Mouse (Mus musculus) frontal cortex, postnatal 36 days (tissue): ENCODE measurements at regions not wholly inside any gene's neighbourhood (a gene's known extent, or its start where the extent isn't known, plus 50 kb on each side); places are given as distances from the start of the nearest gene placed in this dataset.
"Not testable (repeated sequence)": the region's sequence is repeated elsewhere in the genome, so short reads cannot be mapped to it uniquely, and the experiment has no call there.

Source experiments
- DNase-seq, 2 experiments: peaks; one replicate each; pipeline ENCODE4 v3.0.0; 2022; ENCODE audit warnings: low spot score in 2 of 2

DNA sequence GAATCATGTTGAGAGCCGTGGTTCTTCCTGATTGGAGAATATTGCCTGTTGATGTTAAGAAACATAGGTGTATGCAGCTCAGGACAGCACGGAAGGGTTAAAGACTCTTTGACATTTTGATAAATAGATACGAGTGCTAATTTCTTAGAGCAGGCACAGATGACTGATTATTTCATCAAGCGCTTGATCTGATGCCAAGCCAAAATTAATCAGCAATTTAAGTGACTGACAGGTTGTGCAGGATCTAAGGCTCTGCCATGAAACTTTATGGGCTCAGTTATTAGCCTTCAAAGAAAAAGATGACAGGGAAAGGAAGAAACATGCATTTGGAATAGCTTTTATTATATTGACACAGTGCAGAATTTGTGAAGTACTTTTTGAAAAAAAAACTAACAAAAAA is 157.2 kb upstream of the Gje1 start:
- DNase-seq = no peak

- DNase-seq = no peak
Measured at GRCm38 (mm10) chr10:14861241-14861640, 143.2 kb upstream of the Gje1 start.

DNA sequence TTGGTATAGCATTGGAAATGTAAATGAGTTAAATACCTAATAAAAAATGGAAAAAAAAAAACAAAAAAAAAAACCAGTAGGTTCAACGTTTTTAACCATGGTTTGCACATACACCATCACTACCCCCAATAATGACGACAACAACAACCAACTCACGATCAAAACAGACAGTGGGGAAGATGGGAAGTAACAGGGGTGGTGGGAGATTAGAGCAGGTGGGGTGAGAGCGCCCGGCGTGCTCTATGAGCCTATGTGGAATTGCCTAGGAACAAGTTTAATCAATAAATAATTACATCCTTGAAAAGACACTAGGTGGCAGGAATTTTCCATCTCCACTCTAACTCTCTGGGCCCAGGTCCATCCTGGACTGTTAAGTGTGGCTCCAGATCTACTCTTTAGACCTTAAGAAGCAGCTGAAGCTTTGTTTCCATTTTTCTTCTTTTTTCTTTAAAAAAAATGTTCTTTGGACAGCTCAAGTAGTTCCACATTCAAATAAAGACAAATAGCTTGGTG is 142.2 kb upstream of the Gje1 start:
- DNase-seq = no peak

DNA sequence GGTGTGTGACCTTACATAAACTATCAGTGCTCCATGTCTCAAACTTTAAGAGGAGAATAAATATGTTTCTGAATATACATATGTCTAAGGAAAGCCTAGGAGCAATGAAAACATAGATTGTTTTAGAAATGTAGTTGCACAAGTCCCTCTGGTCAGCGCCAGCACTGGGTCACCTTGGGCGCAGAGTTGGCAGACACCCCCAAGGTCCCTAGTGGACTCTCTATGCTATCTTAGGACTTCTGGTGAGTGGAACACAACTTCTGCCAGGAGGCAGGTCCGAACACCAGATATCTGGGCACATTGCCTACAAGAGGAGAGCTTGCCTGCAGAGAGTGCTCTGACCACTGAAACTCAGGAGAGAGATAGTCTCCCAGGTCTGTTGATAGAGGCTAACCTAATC is 128.6 kb upstream of the Gje1 start:
- not testable (repeated sequence) for DNase-seq

DNA sequence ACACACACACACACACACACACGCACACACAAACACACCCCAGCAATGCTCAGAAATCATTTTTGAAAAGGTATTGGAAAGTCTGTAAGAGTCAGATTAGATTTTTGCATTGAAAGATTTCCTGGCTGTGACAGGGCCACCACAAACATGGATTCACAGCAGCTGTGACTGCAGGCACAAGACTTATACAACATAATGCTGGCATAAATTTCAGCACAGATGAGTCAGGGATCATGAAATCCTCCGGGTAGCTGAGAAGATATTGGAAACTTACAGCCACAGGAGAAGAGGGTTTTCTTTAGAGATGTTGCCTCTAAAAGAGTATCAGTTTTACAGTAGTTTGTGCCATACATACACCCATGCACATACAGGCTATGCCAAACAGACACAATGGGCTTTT is 127.0 kb upstream of the Gje1 start:
- peak; percentile 2 to 20 for DNase-seq
